Mouse (Mus musculus): ENCODE measurements at regions not wholly inside any gene's neighbourhood (a gene's known extent, or its start where the extent isn't known, plus 50 kb on each side); places are given as distances from the start of the nearest gene placed in this dataset.

- DNase-seq (ENCODE audit: low read depth, low spot score), result no peak
- Histone ChIP-seq H3K4me3 (ENCODE audit: control insufficient read depth in 1 of 2, insufficient read depth in 1 of 2, low read depth in 2 of 2, low read length in 2 of 2) (no peak overlapping the region), H3K9me3 (replicated peaks; ENCODE audit: insufficient read depth, low read length) (no peaks in the 10 kb centered on the region), H3K36me3 (ENCODE audit: control insufficient read depth in 1 of 2, insufficient read depth in 2 of 2, low read length in 2 of 2) (no peaks in the 10 kb centered on the region), H3K4me1 (ENCODE audit: control insufficient read depth in 1 of 2, insufficient read depth in 2 of 2, low read length in 2 of 2) (no peaks in the 10 kb centered on the region), H3K27ac (ENCODE audit: control insufficient read depth, low read depth, low read length) (no peak overlapping the region), H3K9ac (ENCODE audit: control insufficient read depth, low read depth, low read length, poor library complexity, severe bottlenecking) (no peak overlapping the region), H3K27me3 (ENCODE audit: control insufficient read depth in 1 of 2, insufficient read depth in 2 of 2, low read length in 2 of 2) (no peaks in the 10 kb centered on the region), H3K79me2 (ENCODE audit: control insufficient read depth, insufficient read depth, low read length, poor library complexity) (no peaks in the 10 kb centered on the region)
- TF ChIP-seq ZMIZ1 (IDR thresholded peaks at IDR 0.05; ENCODE audit: low read depth, low read length), result no peak
- TF ChIP-seq ZKSCAN1 (IDR thresholded peaks at IDR 0.05; ENCODE audit: low read depth, low read length), result no peak
- no peak for TF ChIP-seq GATA1 (IDR thresholded peaks at IDR 0.05; ENCODE audit: low read depth, low read length)
- no peak for TF ChIP-seq USF2 (IDR thresholded peaks at IDR 0.05; ENCODE audit: borderline replicate concordance in 1 of 2, insufficient read depth in 1 of 2, low read depth in 1 of 2, low read length in 2 of 2)
- no peak for TF ChIP-seq CTCF (IDR thresholded peaks at IDR 0.05 in 2 of 3, conservative IDR thresholded peaks at IDR 0.05 in 1 of 3; ENCODE audit: control insufficient read depth in 1 of 3, insufficient read depth in 1 of 3, low read depth in 2 of 3, low read length in 3 of 3, poor library complexity in 1 of 3, severe bottlenecking in 1 of 3)
- TF ChIP-seq MYC (IDR thresholded peaks at IDR 0.05; ENCODE audit: low read depth, low read length), result no peak
- no peak for TF ChIP-seq MAZ (IDR thresholded peaks at IDR 0.05; ENCODE audit: low read depth, low read length)
- no peak for TF ChIP-seq MYB (IDR thresholded peaks at IDR 0.05; ENCODE audit: low read depth, low read length)
- TF ChIP-seq ZC3H11A (IDR thresholded peaks at IDR 0.05; ENCODE audit: low read depth, low read length), result no peak
- TF ChIP-seq MEF2A (IDR thresholded peaks at IDR 0.05; ENCODE audit: extremely low read depth, insufficient replicate concordance, low read depth, low read length, poor library complexity, severe bottlenecking), result no peak
- no peak for TF ChIP-seq RCOR1 (IDR thresholded peaks at IDR 0.05; ENCODE audit: low read depth, low read length)
- TF ChIP-seq ELF1 (IDR thresholded peaks at IDR 0.05; ENCODE audit: low read depth, low read length), result no peak
- TF ChIP-seq BHLHE40 (IDR thresholded peaks at IDR 0.05; ENCODE audit: borderline replicate concordance, low read depth, low read length), result no peak
- TF ChIP-seq POLR2AphosphoS2 (IDR thresholded peaks at IDR 0.05; ENCODE audit: low read length), result no peak
- no peak for TF ChIP-seq POLR2AphosphoS5 (IDR thresholded peaks at IDR 0.05; ENCODE audit: borderline replicate concordance, low read depth, low read length)
- no peak for TF ChIP-seq GABPA (IDR thresholded peaks at IDR 0.05; ENCODE audit: low read depth, low read length)
- no peak for TF ChIP-seq ETS1 (IDR thresholded peaks at IDR 0.05; ENCODE audit: low read depth, low read length)
- no peak for TF ChIP-seq SIN3A (IDR thresholded peaks at IDR 0.05; ENCODE audit: low read length)
Measured at GRCm38 (mm10) chr13:97514421-97515066, 245.9 kb downstream of the Gm10260 start.

GRCm38 (mm10) chr13:97512521-97512920, 247.9 kb downstream of the Gm10260 start:
- TF ChIP-seq E2F4 (IDR thresholded peaks at IDR 0.05; ENCODE audit: borderline replicate concordance, low read depth, low read length) (no peak), KAT2A (conservative IDR thresholded peaks at IDR 0.05; ENCODE audit: low read depth, low read length) (no peak), ZMIZ1 (IDR thresholded peaks at IDR 0.05; ENCODE audit: low read depth, low read length) (no peak), MYC (IDR thresholded peaks at IDR 0.05; ENCODE audit: low read depth, low read length) (no peak)
- Histone ChIP-seq H3K4me1 (ENCODE audit: control insufficient read depth in 1 of 2, insufficient read depth in 2 of 2, low read length in 2 of 2) (no peaks in the 10 kb centered on the region), H3K27me3 (ENCODE audit: control insufficient read depth in 1 of 2, insufficient read depth in 2 of 2, low read length in 2 of 2) (no peaks in the 10 kb centered on the region), H3K36me3 (ENCODE audit: control insufficient read depth in 1 of 2, insufficient read depth in 2 of 2, low read length in 2 of 2) (no peaks in the 10 kb centered on the region), H3K9ac (ENCODE audit: control insufficient read depth, low read depth, low read length, poor library complexity, severe bottlenecking) (no peak overlapping the region), H3K9me3 (replicated peaks; ENCODE audit: insufficient read depth, low read length) (no peaks in the 10 kb centered on the region), H3K4me3 (ENCODE audit: control insufficient read depth in 1 of 2, insufficient read depth in 1 of 2, low read depth in 2 of 2, low read length in 2 of 2) (no peak overlapping the region), H3K27ac (ENCODE audit: control insufficient read depth, low read depth, low read length) (no peak overlapping the region), H3K79me2 (ENCODE audit: control insufficient read depth, insufficient read depth, low read length, poor library complexity) (no peaks in the 10 kb centered on the region)
- DNase-seq (ENCODE audit: low read depth, low spot score), result no peak

Measured in MEL (cell line).